Mouse (Mus musculus): ENCODE results near the gene Synj2. TPM values are rescaled to one million over a fixed set of nuclear protein-coding genes. Genes with fewer than 3 reads are reported as not detected.

The Synj2 gene
- total RNA-seq, 2 experiments from 2014 or later, result 8.3 to 9.8 TPM

- ATAC-seq (replicated peaks; ENCODE audit: poor library complexity), result peak; percentile 90
Measured at GRCm38 (mm10) chr17:5934554-5935324, 6.3 kb upstream of the Synj2 start.

GRCm38 (mm10) chr17:5935680-5936079, 5.4 kb upstream of the Synj2 start:
- 0 out of 2 replicates have a peak, but pooled peaks have one; percentile 8 for ATAC-seq (replicated peaks; ENCODE audit: poor library complexity)

DNA sequence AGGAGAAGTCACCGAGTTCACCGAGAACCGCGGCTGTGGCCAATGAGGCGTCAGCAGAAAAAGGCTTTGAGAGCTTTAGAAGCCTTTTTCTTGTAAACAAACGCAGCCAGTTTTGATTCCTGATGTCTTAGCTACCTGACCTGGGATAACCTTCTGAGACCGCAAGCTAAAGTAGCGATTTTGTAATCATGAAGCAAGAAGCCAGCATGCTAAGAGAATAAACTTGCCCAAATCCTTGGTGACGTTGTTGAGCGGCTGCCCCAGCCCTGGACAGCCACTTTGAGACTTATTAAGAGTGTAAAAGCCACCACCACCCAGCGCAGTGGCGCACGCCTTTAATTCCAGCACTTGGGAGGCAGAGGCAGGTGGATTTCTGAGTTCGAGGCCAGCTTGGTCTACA, 4.8 kb upstream of the Synj2 start:
- ATAC-seq (replicated peaks; ENCODE audit: poor library complexity), result 0 out of 2 replicates have a peak, but pooled peaks have one; percentile 11

- ATAC-seq (replicated peaks; ENCODE audit: poor library complexity), result no peak
Measured at GRCm38 (mm10) chr17:5937441-5937840, 3.6 kb upstream of the Synj2 start.

GRCm38 (mm10) chr17:5939871-5940270, 1.2 kb upstream of the Synj2 start:
- no peak for ATAC-seq (replicated peaks; ENCODE audit: poor library complexity)

DNA sequence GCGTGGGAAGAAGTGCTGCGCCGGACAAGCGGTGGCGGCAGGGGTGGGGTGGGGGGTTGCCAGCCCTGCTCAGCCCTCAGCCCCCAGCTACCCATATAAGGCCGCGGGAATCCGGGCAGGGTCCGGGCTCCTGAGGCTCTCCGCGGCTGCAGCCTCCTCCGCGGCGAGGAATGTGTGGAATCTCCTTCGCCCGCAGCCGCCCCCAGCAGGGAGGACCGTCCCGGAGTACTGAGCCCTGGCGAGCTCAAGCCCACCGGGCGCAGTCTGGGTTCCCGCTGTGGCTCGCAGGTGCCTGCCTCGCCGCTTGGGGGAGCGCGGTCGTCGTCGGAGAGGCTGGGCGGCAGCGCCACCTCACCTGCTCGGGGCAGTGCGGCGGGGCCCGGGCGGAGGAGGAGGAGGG, 288 bp upstream of the Synj2 start:
- peak; percentile 90 for ATAC-seq (replicated peaks; ENCODE audit: poor library complexity)

DNA sequence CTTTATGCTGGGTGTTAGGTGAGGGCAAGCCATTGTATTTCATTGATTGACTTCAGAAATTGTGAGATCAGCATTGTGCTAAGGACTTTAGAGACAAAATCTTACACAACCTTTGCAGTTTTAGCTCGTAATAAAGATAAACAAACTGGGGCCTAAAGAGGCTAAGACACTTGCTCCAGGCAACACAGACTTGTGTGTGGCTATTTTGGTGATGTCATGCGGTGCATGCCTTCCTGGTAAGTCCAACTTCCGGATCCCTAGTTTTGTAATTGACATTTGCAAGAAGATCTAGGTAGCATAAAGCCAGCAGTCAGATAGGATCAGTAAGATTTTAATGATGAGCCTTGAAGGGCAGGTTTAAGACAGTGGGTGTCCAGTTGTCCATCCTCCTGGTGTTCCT, 1.1 kb downstream of the Synj2 start:
- ATAC-seq (replicated peaks; ENCODE audit: poor library complexity), result no peak

DNA sequence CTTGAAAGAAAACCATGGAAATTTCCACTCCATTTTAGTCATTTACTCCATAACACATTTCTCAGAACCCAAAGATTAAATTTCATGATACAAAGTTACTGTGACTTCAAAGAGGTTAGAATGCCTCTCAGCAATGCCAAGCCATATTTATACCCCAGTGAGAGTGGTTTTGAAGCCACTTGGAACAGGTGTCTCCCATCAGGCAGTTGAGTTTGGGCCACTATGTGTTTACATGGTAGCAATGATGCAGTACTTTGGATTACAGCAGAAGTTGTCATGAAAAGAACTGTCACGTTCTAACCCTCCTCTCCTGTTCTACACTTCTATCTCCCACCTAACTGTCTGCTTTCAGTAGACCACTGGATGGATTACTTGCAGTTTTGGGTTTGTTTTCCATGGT, 2.0 kb downstream of the Synj2 start:
- no peak for ATAC-seq (replicated peaks; ENCODE audit: poor library complexity)

GRCm38 (mm10) chr17:5947039-5947438, 6.0 kb downstream of the Synj2 start:
- no peak for ATAC-seq (replicated peaks; ENCODE audit: poor library complexity)

DNA sequence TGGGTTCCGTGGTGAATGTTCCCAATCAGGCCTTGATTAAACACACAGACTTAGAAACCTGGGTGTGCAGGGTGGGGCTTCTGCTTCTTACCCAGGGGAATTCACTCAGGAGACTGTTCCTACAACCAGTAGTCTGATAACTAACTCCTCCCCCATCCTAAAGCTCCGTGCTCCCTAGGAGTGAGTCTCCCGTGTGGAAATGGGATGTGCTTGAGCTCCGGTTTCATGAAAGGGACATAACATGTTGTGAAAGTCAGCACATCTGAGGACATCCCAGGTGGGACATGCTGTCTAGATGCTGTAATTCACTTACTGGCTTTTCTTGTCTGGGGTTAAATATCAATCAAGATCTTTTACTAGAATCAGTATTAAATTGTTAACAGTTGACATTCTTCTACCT, 11.4 kb downstream of the Synj2 start:
- ATAC-seq (replicated peaks; ENCODE audit: poor library complexity), result no peak

DNA sequence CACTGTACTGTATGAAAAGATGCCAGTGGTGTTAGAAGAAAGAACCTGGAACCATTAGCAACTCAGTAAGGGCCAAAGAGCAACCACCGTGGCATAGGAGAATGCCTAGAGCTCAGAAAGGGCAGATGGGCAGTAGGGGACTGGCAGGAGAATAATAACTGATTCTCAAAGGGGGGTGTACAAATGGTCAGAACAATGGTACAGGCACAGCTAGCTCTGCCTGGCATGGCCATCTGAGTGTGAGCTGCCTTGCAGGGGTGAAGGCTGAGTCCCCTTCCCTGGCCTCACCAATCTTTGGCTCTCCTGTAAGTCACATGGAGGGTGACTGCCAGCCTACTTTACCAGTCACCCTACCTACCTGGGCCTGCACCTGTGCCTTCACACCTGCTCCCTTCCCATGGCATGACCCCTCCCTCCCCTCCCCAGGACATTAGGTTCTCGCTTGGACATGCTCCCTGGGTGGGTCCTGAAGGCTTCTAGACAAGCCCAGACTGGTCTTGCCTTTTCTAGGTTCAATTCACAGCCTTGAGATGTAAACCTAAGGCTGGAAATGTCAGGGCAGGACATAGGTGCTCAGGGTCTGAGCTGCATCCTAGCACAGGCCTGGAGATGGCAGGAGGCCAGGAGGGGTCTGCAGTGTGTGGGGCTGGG, 15.4 kb downstream of the Synj2 start:
- ATAC-seq (replicated peaks; ENCODE audit: poor library complexity), result no peak

GRCm38 (mm10) chr17:5957097-5957496, 16.0 kb downstream of the Synj2 start:
- no peak for ATAC-seq (replicated peaks; ENCODE audit: poor library complexity)

DNA sequence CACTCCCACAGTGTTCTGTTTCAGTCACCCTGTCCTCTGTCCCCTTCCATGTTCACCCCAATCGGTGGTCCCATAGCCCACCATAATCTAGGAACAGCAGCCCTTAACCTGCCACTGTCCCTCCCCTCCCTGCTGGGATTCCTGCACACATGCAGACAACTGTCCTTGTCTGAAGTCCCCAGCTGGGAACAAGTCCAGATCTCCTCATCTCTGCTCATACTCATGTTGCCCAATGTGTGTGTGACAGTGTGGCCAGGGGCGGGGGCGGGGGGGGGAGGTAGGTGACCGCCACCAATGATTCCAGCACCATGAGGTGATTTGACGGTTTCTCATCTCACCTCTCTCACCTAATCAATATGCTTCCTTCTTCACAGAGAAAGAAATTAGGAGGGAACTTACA, 17.1 kb downstream of the Synj2 start:
- no peak for ATAC-seq (replicated peaks; ENCODE audit: poor library complexity)

DNA sequence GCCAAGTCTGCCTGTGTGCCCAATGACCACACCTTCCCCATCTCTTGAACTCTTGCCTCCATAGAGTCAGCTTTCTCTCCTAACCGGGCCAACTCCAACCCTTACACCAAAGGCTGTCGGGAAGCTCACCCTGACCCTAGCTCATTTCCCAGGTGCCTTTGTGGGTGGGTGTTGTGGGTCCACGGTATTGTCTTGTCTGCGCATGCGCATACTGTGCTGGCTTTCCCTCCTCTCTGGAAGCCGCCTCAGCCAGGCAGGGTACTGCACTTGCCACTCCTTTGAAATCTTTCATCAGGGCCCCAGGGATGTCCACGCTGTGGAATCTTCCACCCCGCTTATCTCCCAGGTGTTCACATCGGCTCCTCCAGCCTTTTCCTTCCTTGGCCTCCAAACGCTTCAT, 17.6 kb downstream of the Synj2 start:
- no peak for ATAC-seq (replicated peaks; ENCODE audit: poor library complexity)

GRCm38 (mm10) chr17:5959096-5959495, 18.0 kb downstream of the Synj2 start:
- ATAC-seq (replicated peaks; ENCODE audit: poor library complexity), result no peak

GRCm38 (mm10) chr17:5959802-5960201, 18.7 kb downstream of the Synj2 start:
- ATAC-seq (replicated peaks; ENCODE audit: poor library complexity), result no peak

DNA sequence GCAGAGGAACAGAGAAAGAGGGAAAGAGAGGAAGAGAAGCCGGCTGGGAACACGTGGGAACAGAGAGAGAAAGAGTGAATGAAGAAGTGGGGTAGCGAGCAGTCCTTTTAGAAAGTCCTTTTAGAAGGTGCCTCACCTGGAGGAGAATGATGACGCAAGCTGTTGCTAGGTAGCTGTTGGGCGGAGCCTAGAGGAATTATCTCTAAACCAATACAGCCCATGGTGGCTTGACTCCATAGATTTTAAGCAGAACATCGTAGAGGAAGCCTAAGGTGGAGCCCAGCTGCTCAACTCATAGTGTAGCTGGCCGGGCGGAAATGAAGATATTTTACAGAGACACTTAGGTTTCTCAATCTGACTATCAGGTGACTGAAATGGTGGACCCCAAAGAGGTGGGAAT, 22.7 kb downstream of the Synj2 start:
- ATAC-seq (replicated peaks; ENCODE audit: poor library complexity), result no peak

DNA sequence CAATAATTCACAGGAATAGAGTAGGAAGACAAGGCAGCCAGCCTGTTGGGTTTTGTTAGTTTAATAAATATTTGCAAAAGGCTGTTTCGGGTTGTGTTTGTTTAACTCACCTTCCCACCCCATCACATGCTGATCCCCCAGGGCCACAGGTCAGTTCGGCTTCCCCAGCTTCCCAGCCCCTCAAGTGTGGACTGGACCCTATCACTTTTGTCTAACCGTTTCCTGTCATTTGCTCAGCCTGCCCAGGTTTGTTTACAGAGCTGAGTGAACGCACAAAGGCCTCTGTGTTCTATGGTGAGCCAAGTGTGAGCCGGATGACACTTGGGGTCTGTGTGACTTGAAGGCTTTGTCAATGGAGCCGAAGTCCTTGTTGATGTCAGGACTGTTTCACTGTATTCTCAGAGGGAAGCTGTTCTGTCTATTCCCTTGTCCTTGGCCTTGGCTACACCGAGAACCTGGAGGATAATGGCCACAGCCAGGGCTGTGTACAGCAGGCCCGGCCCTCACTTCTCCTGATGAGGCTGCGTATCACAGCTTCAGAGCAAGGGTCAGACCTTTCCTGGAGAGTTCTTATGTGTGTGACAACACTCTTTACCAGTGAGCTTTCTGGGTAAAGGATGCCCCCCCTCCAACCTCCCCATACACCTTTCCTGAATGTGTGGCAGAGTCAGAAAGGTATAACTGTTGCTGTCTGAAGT, 24.2 kb downstream of the Synj2 start:
- ATAC-seq (replicated peaks; ENCODE audit: poor library complexity), result no peak

- no peak for ATAC-seq (replicated peaks; ENCODE audit: poor library complexity)
Measured at GRCm38 (mm10) chr17:5966706-5967105, 25.6 kb downstream of the Synj2 start.

GRCm38 (mm10) chr17:5968562-5968961, 27.5 kb downstream of the Synj2 start:
- ATAC-seq (replicated peaks; ENCODE audit: poor library complexity), result no peak

GRCm38 (mm10) chr17:5969246-5969645, 28.2 kb downstream of the Synj2 start:
- no peak for ATAC-seq (replicated peaks; ENCODE audit: poor library complexity)

GRCm38 (mm10) chr17:5970298-5970821, 29.3 kb downstream of the Synj2 start:
- ATAC-seq (replicated peaks; ENCODE audit: poor library complexity), result no peak

Data from megakaryocyte progenitor cell, adult 5-6 weeks (primary cell).